Mouse (Mus musculus): ENCODE results near the gene Bbs2. TPM values are rescaled to one million over a fixed set of nuclear protein-coding genes. Genes with fewer than 3 reads are reported as not detected.

The Bbs2 gene
- polyA plus RNA-seq, 1 experiment from 2014 or later = 12.3 TPM

GRCm38 (mm10) chr8:94129133-94129789 is 30.5 kb upstream of the Bbs2 start:
- Histone ChIP-seq H3K36me3 (ENCODE audit: control insufficient read depth, insufficient read depth, low read length) (no peaks in the 10 kb centered on the region), H3K4me2 (ENCODE audit: low read depth, low read length) (no peak overlapping the region), H3K4me1 (ENCODE audit: control insufficient read depth, insufficient read depth, low read length) (no peaks in the 10 kb centered on the region), H3K9me3 (replicated peaks; ENCODE audit: control insufficient read depth, low read length) (no peaks in the 10 kb centered on the region), H3K4me3 (replicated peaks; ENCODE audit: low read length) (no peak overlapping the region), H3K9ac (ENCODE audit: low read length) (no peak overlapping the region), H3K27ac (ENCODE audit: low read length) (no peak overlapping the region), H3K27me3 (ENCODE audit: control insufficient read depth, insufficient read depth, low read length) (no peaks in the 10 kb centered on the region)
- 87% methylated on average over 6 of the region's 6 CpGs for WGBS
- no peak for ATAC-seq (ENCODE audit: insufficient read depth, low FRiP score)

DNA sequence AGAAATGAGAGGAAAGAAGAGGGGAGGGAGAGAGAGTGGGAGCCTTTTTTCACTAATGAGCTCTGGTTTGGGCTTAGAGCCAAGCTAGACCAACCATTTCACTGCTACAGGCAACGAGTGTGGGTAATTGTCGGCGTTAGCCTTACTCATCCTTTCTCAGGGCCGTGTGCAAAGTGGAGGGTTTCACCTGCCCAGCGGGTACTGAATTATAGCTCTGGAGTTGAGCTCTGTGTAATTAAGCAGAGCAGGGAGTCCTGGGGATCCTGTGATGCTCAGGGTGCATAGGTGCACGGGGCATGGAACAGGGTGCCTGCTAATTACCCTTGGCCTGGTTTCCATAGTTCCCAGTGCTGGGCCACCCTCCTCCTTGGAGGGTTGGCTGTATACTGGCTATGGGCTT is 29.0 kb upstream of the Bbs2 start:
- Histone ChIP-seq H3K36me3 (ENCODE audit: control insufficient read depth, insufficient read depth, low read length) (no peaks in the 10 kb centered on the region), H3K9ac (ENCODE audit: low read length) (no peak overlapping the region), H3K4me1 (ENCODE audit: control insufficient read depth, insufficient read depth, low read length) (no peaks in the 10 kb centered on the region), H3K4me2 (ENCODE audit: low read depth, low read length) (no peak overlapping the region), H3K4me3 (replicated peaks; ENCODE audit: low read length) (no peak overlapping the region), H3K27me3 (ENCODE audit: control insufficient read depth, insufficient read depth, low read length) (no peaks in the 10 kb centered on the region), H3K27ac (ENCODE audit: low read length) (no peak overlapping the region), H3K9me3 (replicated peaks; ENCODE audit: control insufficient read depth, low read length) (no peaks in the 10 kb centered on the region)
- no peak for ATAC-seq (ENCODE audit: insufficient read depth, low FRiP score)
- WGBS = 72% methylated on average over 6 of the region's 6 CpGs

- Histone ChIP-seq H3K4me1 (ENCODE audit: control insufficient read depth, insufficient read depth, low read length) (no peaks in the 10 kb centered on the region), H3K4me3 (replicated peaks; ENCODE audit: low read length) (no peak overlapping the region), H3K9ac (ENCODE audit: low read length) (no peak overlapping the region), H3K27ac (ENCODE audit: low read length) (no peak overlapping the region), H3K27me3 (ENCODE audit: control insufficient read depth, insufficient read depth, low read length) (no peaks in the 10 kb centered on the region), H3K36me3 (ENCODE audit: control insufficient read depth, insufficient read depth, low read length) (no peaks in the 10 kb centered on the region), H3K9me3 (replicated peaks; ENCODE audit: control insufficient read depth, low read length) (no peaks in the 10 kb centered on the region), H3K4me2 (ENCODE audit: low read depth, low read length) (no peak overlapping the region)
- no peak for ATAC-seq (ENCODE audit: insufficient read depth, low FRiP score)
- WGBS = 49% methylated on average over 8 of the region's 8 CpGs
These were observed 24.2 kb upstream of the Bbs2 start for GRCm38 (mm10) chr8:94122711-94123468.

- ATAC-seq (ENCODE audit: insufficient read depth, low FRiP score) = no peak
- H3K9ac ChIP-seq (ENCODE audit: low read length) = no peak overlapping the region
- no peaks in the 10 kb centered on the region for H3K9me3 ChIP-seq (replicated peaks; ENCODE audit: control insufficient read depth, low read length)
- 82% methylated on average over 9 of the region's 9 CpGs for WGBS
- no peak overlapping the region for H3K27ac ChIP-seq (ENCODE audit: low read length)
- no peaks in the 10 kb centered on the region for H3K4me1 ChIP-seq (ENCODE audit: control insufficient read depth, insufficient read depth, low read length)
- no peak overlapping the region for H3K4me3 ChIP-seq (replicated peaks; ENCODE audit: low read length)
- H3K4me2 ChIP-seq (ENCODE audit: low read depth, low read length) = no peak overlapping the region
- no peaks in the 10 kb centered on the region for H3K27me3 ChIP-seq (ENCODE audit: control insufficient read depth, insufficient read depth, low read length)
- no peaks in the 10 kb centered on the region for H3K36me3 ChIP-seq (ENCODE audit: control insufficient read depth, insufficient read depth, low read length)
These were observed 22.9 kb upstream of the Bbs2 start for GRCm38 (mm10) chr8:94121625-94122024.

GRCm38 (mm10) chr8:94118776-94119430 is 20.2 kb upstream of the Bbs2 start:
- Histone ChIP-seq H3K4me2 (ENCODE audit: low read depth, low read length) (no peak overlapping the region), H3K4me3 (replicated peaks; ENCODE audit: low read length) (no peak overlapping the region), H3K27me3 (ENCODE audit: control insufficient read depth, insufficient read depth, low read length) (no peaks in the 10 kb centered on the region), H3K36me3 (ENCODE audit: control insufficient read depth, insufficient read depth, low read length) (no peaks in the 10 kb centered on the region), H3K9ac (ENCODE audit: low read length) (no peak overlapping the region), H3K27ac (ENCODE audit: low read length) (no peak overlapping the region), H3K4me1 (ENCODE audit: control insufficient read depth, insufficient read depth, low read length) (no peaks in the 10 kb centered on the region), H3K9me3 (replicated peaks; ENCODE audit: control insufficient read depth, low read length) (no peaks in the 10 kb centered on the region)
- WGBS = 11% methylated on average over 6 of the region's 6 CpGs
- ATAC-seq (ENCODE audit: insufficient read depth, low FRiP score) = no peak

- Histone ChIP-seq H3K27me3 (ENCODE audit: control insufficient read depth, insufficient read depth, low read length) (no peaks in the 10 kb centered on the region), H3K9me3 (replicated peaks; ENCODE audit: control insufficient read depth, low read length) (no peaks in the 10 kb centered on the region), H3K9ac (ENCODE audit: low read length) (no peak overlapping the region), H3K4me1 (ENCODE audit: control insufficient read depth, insufficient read depth, low read length) (no peaks in the 10 kb centered on the region), H3K4me3 (replicated peaks; ENCODE audit: low read length) (no peak overlapping the region), H3K4me2 (ENCODE audit: low read depth, low read length) (no peak overlapping the region), H3K27ac (ENCODE audit: low read length) (no peak overlapping the region), H3K36me3 (ENCODE audit: control insufficient read depth, insufficient read depth, low read length) (no peaks in the 10 kb centered on the region)
- 86% methylated on average over 2 of the region's 2 CpGs for WGBS
- ATAC-seq (ENCODE audit: insufficient read depth, low FRiP score) = no peak
These were observed 15.2 kb upstream of the Bbs2 start for GRCm38 (mm10) chr8:94113972-94114371.

- H3K4me2 ChIP-seq (ENCODE audit: low read depth, low read length) = no peak overlapping the region
- H3K9me3 ChIP-seq (replicated peaks; ENCODE audit: control insufficient read depth, low read length) = no peaks in the 10 kb centered on the region
- H3K4me3 ChIP-seq (replicated peaks; ENCODE audit: low read length) = no peak overlapping the region
- no peaks in the 10 kb centered on the region for H3K27me3 ChIP-seq (ENCODE audit: control insufficient read depth, insufficient read depth, low read length)
- no peak overlapping the region for H3K9ac ChIP-seq (ENCODE audit: low read length)
- no peaks in the 10 kb centered on the region for H3K4me1 ChIP-seq (ENCODE audit: control insufficient read depth, insufficient read depth, low read length)
- no peak overlapping the region for H3K27ac ChIP-seq (ENCODE audit: low read length)
- H3K36me3 ChIP-seq (ENCODE audit: control insufficient read depth, insufficient read depth, low read length) = no peaks in the 10 kb centered on the region
- 50% methylated on average over 1 of the region's 1 CpGs for WGBS
- ATAC-seq (ENCODE audit: insufficient read depth, low FRiP score) = no peak
These were observed 14.7 kb upstream of the Bbs2 start for GRCm38 (mm10) chr8:94113435-94113834.

GRCm38 (mm10) chr8:94110526-94111177 is 11.9 kb upstream of the Bbs2 start:
- no peak for ATAC-seq (ENCODE audit: insufficient read depth, low FRiP score)
- no peaks in the 10 kb centered on the region for H3K36me3 ChIP-seq (ENCODE audit: control insufficient read depth, insufficient read depth, low read length)
- no peak overlapping the region for H3K27ac ChIP-seq (ENCODE audit: low read length)
- H3K4me2 ChIP-seq (ENCODE audit: low read depth, low read length) = no peak overlapping the region
- no peak overlapping the region for H3K4me3 ChIP-seq (replicated peaks; ENCODE audit: low read length)
- no peaks in the 10 kb centered on the region for H3K4me1 ChIP-seq (ENCODE audit: control insufficient read depth, insufficient read depth, low read length)
- H3K27me3 ChIP-seq (ENCODE audit: control insufficient read depth, insufficient read depth, low read length) = no peaks in the 10 kb centered on the region
- no peaks in the 10 kb centered on the region for H3K9me3 ChIP-seq (replicated peaks; ENCODE audit: control insufficient read depth, low read length)
- no peak overlapping the region for H3K9ac ChIP-seq (ENCODE audit: low read length)
- WGBS = 58% methylated on average over 6 of the region's 6 CpGs

DNA sequence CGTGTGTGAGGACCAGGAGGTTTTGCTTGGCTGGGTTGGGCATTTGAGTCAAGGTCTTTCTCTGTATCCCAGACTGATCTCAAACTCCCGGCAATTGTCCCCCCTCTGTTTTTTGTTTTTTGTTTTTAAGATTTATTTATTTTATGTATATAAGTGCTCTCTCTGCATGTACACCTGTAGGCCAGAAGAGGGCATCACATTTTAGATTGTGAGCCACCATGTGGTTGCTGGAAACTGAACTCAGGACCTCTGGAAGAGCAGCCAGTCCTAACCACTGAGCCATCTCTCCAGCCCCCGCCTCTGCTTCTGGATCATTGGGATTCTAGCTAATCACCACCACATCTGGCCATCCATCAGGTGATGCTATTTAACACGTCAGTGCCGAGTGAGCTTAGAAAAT is 11.1 kb upstream of the Bbs2 start:
- H3K9ac ChIP-seq (ENCODE audit: low read length) = no peak overlapping the region
- H3K27ac ChIP-seq (ENCODE audit: low read length) = no peak overlapping the region
- no peaks in the 10 kb centered on the region for H3K4me1 ChIP-seq (ENCODE audit: control insufficient read depth, insufficient read depth, low read length)
- no peak for ATAC-seq (ENCODE audit: insufficient read depth, low FRiP score)
- H3K4me3 ChIP-seq (replicated peaks; ENCODE audit: low read length) = no peak overlapping the region
- H3K27me3 ChIP-seq (ENCODE audit: control insufficient read depth, insufficient read depth, low read length) = no peaks in the 10 kb centered on the region
- no peaks in the 10 kb centered on the region for H3K36me3 ChIP-seq (ENCODE audit: control insufficient read depth, insufficient read depth, low read length)
- no peaks in the 10 kb centered on the region for H3K9me3 ChIP-seq (replicated peaks; ENCODE audit: control insufficient read depth, low read length)
- no peak overlapping the region for H3K4me2 ChIP-seq (ENCODE audit: low read depth, low read length)
- 70% methylated on average over 5 of the region's 5 CpGs for WGBS
